Mouse (Mus musculus) cerebellum, adult 2 months (tissue): ENCODE measurements around the gene Tmem181a. TPM values are rescaled to one million over a fixed set of nuclear protein-coding genes. Genes with fewer than 3 reads are reported as not detected.
"Not testable (repeated sequence)": the region's sequence is repeated elsewhere in the genome, so short reads cannot be mapped to it uniquely, and the experiment has no call there.

Experiments
- DNase-seq, 2 experiments: peaks; one replicate each; pipeline ENCODE4 v3.0.0; 2021
- H3K27ac ChIP-seq: fragments of 200-500 bp; 2 replicates; pipeline ENCODE4 v1.5.1; 2012; ENCODE audit warnings: low read length, control low read depth, inconsistent platforms; ENCODE audit not compliant: insufficient read depth
- H3K27me3 ChIP-seq: fragments of 200-500 bp; 2 replicates; pipeline ENCODE4 v1.6.1; 2012; ENCODE audit warnings: inconsistent platforms, mild to moderate bottlenecking, low read length, moderate library complexity; ENCODE audit not compliant: control insufficient read depth, insufficient read depth
- H3K4me1 ChIP-seq: fragments of 200-500 bp; 2 replicates; pipeline ENCODE4 v1.6.1; 2011; ENCODE audit warnings: low read length; ENCODE audit not compliant: control insufficient read depth, insufficient read depth
- H3K4me3 ChIP-seq: fragments of 200-500 bp; replicated peaks from 2 replicates; pipeline ENCODE3; 2011; ENCODE audit warnings: mild to moderate bottlenecking, low read depth, low read length, control low read depth; ENCODE audit not compliant: insufficient read depth
- CTCF ChIP-seq: fragments of 200-500 bp; IDR thresholded peaks from 2 replicates; pipeline ENCODE4 v1.5.1; 2011; ENCODE audit warnings: low read depth, mild to moderate bottlenecking, control low read depth, low read length, moderate library complexity, borderline replicate concordance; ENCODE audit not compliant: insufficient read depth
- POLR2A ChIP-seq: fragments of 200-500 bp; IDR thresholded peaks from 2 replicates; pipeline ENCODE4 v1.6.1; 2011; ENCODE audit warnings: low read length, control low read depth, borderline replicate concordance; ENCODE audit not compliant: insufficient read depth
- WGBS: fragments of 180-500 bp; shearing (Covaris S2); methylation state at CpG from one replicate; pipeline ENCODE4 v1.1.7; 2018; 5-methylcytosine and 5-hydroxymethylcytosine counted together
- polyA plus RNA-seq: library from polyadenylated mRNA; depleted of rRNA; stranded (reverse); fragments of >200 nt; gene quantifications from 2 replicates; pipeline ENCODE4 v1.2.3, GENCODE M21; 2012; rRNA removed

Gene Tmem181a
- polyA plus RNA-seq: 83.8 and 86.6 TPM in 2 replicates

- Histone ChIP-seq H3K27ac (0 out of 2 replicates have a peak within 1 kb of the TSS, but pooled peaks have one; percentile 81), H3K4me3 (peak within 1 kb of the TSS; percentile 44)
- not testable (repeated sequence) for H3K4me1 ChIP-seq, H3K27me3 ChIP-seq
- peak in 1 of 2 experiments; percentile 41 for DNase-seq
- WGBS: 4% methylated on average over 10 of the region's 51 CpGs
Observed at GRCm38 (mm10) chr17:6256400-6257069, at the start of gene Tmem181a. Tmem181a (plus strand) TSS chr17:6256860.

- no peak for DNase-seq
- 96% methylated on average over 1 of the region's 1 CpGs for WGBS
- no peak for TF ChIP-seq POLR2A
- TF ChIP-seq CTCF: no peak
- Histone ChIP-seq H3K4me3 (no peak overlapping the region), H3K27me3 (no peaks in the 10 kb centered on the region), H3K27ac (no peak overlapping the region), H3K4me1 (0 out of 2 replicates have a peak, but pooled peaks cover 3% of the 10 kb centered on the region)
Observed at GRCm38 (mm10) chr17:6211721-6212120, 44.9 kb upstream of the Tmem181a start.

- Histone ChIP-seq H3K27me3 (no peaks in the 10 kb centered on the region), H3K27ac (no peak overlapping the region), H3K4me1 (no peaks in the 10 kb centered on the region), H3K4me3 (no peak overlapping the region)
- no peak for TF ChIP-seq CTCF
- TF ChIP-seq POLR2A: no peak
- no peak for DNase-seq
- 66% methylated on average over 4 of the region's 4 CpGs for WGBS
Observed at GRCm38 (mm10) chr17:6215640-6216039, 41.0 kb upstream of the Tmem181a start.

GRCm38 (mm10) chr17:6216514-6216913 is 40.1 kb upstream of the Tmem181a start:
- WGBS: 87% methylated on average over 10 of the region's 10 CpGs
- Histone ChIP-seq H3K27me3 (no peaks in the 10 kb centered on the region), H3K4me3 (no peak overlapping the region), H3K27ac (no peak overlapping the region), H3K4me1 (no peaks in the 10 kb centered on the region)
- TF ChIP-seq CTCF (no peak), POLR2A (no peak)
- no peak for DNase-seq

- no CpG with 5 or more reads among the region's 7 CpGs for WGBS
- not testable (repeated sequence) for DNase-seq, H3K27me3 ChIP-seq, H3K27ac ChIP-seq, H3K4me3 ChIP-seq, H3K4me1 ChIP-seq
Observed at GRCm38 (mm10) chr17:6232633-6233032, 24.0 kb upstream of the Tmem181a start.

GRCm38 (mm10) chr17:6251298-6251697 is 5.4 kb upstream of the Tmem181a start:
- 83% methylated on average over 1 of the region's 1 CpGs for WGBS
- not testable (repeated sequence) for H3K27me3 ChIP-seq

GRCm38 (mm10) chr17:6257070-6257456 is 403 bp downstream of the Tmem181a start:
- not testable (repeated sequence) for H3K27me3 ChIP-seq
- H3K27ac ChIP-seq: 0 out of 2 replicates have a peak overlapping the region, but pooled peaks have one; percentile 81
- WGBS: 2% methylated on average over 20 of the region's 20 CpGs

More at GRCm38 (mm10) chr17:6251298-6251697, 5.4 kb upstream of the Tmem181a start:
- H3K27ac ChIP-seq, DNase-seq, H3K4me3 ChIP-seq, H3K4me1 ChIP-seq: not testable (repeated sequence)

GRCm38 (mm10) chr17:6269876-6270831 is 13.5 kb downstream of the Tmem181a start:
- H3K4me1 ChIP-seq, H3K27ac ChIP-seq, H3K27me3 ChIP-seq: not testable (repeated sequence)
- under 1% methylated on average over 69 of the region's 84 CpGs for WGBS
- peak; percentile 40 to 60 for DNase-seq
- H3K4me3 ChIP-seq: peak overlapping the region; percentile 42

More at GRCm38 (mm10) chr17:6257070-6257456, 403 bp downstream of the Tmem181a start:
- H3K4me3 ChIP-seq, H3K4me1 ChIP-seq: not testable (repeated sequence)
- peak; percentile 77 to 85 for DNase-seq

GRCm38 (mm10) chr17:6270840-6271239 is 14.2 kb downstream of the Tmem181a start:
- H3K27ac ChIP-seq, DNase-seq, H3K4me1 ChIP-seq, H3K27me3 ChIP-seq: not testable (repeated sequence)
- peak overlapping the region; percentile 30 for H3K4me3 ChIP-seq
- WGBS: under 1% methylated on average over 25 of the region's 25 CpGs

GRCm38 (mm10) chr17:6271970-6272369 is 15.3 kb downstream of the Tmem181a start:
- WGBS: 88% methylated on average over 6 of the region's 6 CpGs
- not testable (repeated sequence) for H3K27me3 ChIP-seq, H3K4me3 ChIP-seq, H3K4me1 ChIP-seq, H3K27ac ChIP-seq
- DNase-seq: peak in 1 of 2 experiments; percentile 5

GRCm38 (mm10) chr17:6274693-6275092 is 18.0 kb downstream of the Tmem181a start:
- not testable (repeated sequence) for H3K27me3 ChIP-seq, H3K4me3 ChIP-seq, H3K4me1 ChIP-seq, H3K27ac ChIP-seq
- 92% methylated on average over 6 of the region's 6 CpGs for WGBS
- DNase-seq: peak in 1 of 2 experiments; percentile 10
